Mouse (Mus musculus) cerebellum, adult 8-10 months (tissue): ENCODE results near the gene Hepacam.
A peak's percentile ranks its signal among the peaks of the same experiment; 100 is the strongest.

Source experiments
- DNase-seq: peaks from one replicate; pipeline ENCODE4 v3.0.0; 2022

The Hepacam gene

DNA sequence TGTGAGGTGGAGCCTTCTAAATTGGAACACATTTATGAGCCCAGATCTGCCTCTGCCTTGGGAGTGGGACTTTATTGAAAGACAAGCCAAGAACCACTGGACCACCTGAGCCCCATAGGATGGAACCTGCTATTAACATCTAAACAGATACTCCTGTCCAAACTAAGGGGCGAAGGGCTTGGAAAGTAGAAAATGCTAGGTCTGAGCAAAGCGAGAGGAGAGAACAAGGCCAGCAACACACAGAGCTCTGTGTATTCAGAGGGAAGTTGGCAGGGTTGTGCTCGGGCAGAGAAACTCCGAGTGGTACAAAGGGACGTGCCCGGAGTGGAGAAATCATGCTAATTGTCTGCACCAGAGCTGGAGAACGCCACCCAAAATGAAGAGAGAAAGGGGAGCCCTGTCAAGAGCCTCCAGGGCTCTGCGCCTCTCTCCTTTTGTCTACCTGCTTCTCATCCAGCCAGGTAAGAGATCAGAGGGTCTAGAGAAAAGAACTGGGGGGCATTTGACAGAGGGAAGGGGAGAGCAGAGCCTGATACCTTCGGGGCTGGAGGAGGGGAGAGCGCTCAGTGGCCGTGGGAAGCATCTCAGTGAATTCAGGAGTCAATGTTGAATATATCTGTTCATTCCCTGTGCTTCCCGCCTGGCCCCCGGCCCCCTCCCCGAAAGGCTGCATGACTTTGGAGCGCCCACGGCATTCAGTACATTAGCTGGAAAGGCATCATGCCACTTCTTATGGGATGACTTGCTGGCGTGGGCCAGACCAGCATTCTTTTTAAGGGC is at the start of gene Hepacam:
Hepacam (plus strand) TSS at position 51 of the 780 bp plus-strand sequence.
- no peak for DNase-seq

DNA sequence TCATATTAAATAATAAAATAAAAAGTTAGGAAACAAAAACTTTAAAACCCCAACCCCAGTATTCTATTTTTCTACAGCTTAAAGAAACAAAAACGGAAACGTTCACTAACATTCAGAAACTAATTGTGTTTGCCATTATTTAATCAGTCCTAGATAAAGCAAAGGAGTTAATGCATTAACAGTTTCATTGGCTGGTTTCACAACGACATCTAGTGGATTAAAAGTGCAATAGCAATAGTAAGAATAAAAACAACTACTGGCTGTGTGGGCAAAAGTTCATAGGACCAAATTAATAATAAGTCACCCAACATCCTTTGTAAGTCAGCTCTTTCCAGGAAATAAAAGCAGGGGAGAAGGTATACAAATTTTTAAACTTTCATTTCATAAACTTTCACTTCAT is 37.7 kb upstream of the Hepacam start:
- DNase-seq = no peak

DNA sequence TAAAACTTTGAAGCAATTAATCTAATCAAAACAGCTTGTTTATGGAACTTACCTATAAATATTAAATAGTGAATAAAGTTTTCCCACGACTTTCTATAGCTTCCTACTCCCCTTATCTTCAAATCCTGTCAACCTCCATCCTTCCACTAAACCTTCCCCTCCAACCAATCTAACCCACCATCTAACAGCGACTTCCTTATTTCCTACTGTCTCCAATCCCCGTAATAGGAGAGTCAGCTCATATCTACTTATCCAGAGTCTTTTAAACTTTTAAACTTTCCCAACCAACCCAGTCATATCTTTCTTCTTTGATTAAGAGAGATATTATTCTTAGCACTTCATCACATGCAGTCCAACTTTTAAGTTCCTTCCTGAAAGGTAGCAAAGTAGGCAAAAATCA is 21.7 kb upstream of the Hepacam start:
- no peak for DNase-seq

DNA sequence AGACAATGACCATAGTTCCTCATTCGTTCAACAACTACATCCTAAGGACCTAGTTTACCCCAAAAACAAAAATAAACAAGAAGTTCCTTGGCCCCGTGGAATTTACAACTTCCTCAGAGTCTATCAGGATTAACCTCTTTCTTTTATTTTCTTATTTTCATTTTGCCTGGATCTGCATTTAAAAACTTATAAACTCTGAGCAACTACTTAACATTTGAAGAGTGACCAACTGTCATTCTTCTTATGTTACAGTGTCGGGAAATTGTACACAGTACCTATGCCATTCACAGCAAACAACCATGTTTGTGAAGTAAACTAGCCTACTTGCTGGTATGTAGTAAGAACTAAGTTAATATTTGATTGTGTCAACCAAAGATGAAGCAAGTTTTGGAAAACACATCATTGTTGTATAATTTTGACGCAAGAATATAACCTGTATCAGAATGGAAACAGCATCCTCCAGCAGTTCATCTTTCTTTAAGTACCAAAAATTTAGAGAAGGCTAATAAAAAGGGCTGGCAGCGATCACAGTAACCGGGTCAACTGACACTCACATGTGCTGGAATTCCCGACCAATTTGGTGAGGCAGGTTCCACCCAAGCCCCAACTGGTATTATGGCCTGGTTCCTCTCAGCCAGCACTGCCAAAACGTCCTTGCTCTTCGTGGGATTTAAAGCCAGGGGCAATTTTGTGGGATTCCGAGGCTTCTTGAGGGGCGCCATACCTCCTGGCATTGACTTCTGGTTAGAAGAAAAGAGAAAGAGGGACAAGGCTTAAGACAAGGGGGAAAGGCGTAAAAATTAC is 19.8 kb upstream of the Hepacam start:
- DNase-seq = no peak

DNA sequence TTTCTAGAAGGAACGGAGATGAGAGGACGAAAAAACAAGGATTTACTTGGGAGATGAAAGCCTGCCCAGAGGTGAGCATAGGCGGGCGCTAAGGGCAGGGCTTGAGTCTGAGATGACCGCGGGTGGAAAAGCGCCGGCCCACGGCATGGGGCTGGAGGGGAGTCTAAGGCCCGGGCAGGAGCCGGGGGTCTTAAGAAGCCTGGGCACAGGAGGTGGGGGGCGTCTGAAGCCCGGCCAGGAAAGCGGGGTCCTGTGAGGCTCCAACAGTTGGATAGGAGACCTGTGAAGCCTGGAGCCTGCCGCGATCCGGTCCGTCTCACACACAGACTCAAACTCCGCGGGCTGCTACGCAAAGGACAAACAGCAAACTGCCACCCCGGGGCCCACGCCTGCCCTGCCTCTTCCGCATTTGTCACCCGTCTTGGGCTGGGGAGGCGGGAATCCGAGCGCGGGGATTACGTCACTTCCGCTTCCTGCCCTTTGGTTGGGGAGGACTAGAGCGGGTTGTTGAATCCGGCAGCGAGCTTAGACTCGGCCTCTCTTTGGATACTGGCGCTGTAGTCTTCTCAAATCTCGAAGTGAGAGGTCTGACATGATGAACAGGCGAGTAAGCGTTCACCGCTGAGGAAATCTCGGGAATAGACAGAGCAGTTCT is 19.0 kb upstream of the Hepacam start, which contains the start of gene Ccdc15:
Ccdc15 (minus strand) TSS at position 445 of the 655 bp plus-strand sequence.
- peak; percentile 96 for DNase-seq

DNA sequence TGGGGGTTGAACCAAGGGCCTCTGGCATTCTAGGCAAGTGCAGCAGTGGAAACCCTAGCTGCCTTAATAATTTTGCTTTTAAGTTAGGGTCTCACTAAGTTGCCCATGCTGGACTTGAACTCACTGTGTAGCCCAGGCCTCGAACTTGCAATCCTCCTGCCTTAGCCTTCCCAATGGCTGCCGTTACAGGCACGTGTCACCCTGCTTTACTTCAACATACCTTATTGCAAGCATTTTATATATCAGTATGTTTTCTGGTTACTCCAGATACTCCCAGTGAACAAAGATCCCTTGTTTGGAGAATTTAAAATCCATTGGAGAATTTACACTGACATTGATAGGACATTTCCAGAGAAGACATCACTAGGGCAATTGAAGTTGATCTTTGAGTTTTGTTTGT is 18.1 kb upstream of the Hepacam start:
- no peak for DNase-seq

DNA sequence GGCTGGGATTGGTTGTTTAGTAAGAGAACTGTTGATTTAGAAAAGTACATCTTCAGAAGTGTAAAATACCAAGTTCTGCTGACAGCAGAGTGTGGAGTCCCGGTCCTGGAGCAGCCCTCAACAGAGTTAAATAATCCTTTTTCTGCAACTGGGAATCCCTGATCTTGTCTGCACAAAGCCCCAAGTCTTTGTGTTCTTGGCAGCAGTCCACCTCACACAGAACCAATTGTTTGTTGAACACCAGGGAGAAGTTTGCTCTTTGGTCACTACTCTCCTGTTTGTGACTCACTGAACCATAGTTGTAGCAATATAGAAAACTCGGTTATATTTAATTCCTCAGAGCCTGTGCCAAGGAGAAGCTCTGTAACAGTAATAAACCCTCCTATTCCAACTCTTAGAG is 15.9 kb upstream of the Hepacam start:
- no peak for DNase-seq

DNA sequence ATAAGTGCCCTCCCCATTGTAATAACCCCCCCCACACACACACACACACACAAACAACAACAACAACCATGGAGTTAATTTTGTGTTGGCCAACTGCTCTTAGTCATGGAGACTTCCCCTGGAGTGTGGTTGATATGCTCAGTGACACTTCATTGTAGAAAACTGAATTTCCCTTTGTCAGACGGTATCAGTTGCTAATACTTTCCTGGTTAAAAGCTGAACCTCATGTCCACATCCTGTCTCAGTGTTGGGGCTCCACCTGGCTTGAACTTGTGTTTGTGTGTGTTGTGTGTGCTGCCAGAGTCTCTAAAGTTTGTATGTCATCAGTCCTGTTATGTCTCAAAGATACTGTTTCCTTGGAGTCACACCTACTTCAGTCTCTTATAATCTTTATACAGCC is 12.7 kb upstream of the Hepacam start:
- no peak for DNase-seq

DNA sequence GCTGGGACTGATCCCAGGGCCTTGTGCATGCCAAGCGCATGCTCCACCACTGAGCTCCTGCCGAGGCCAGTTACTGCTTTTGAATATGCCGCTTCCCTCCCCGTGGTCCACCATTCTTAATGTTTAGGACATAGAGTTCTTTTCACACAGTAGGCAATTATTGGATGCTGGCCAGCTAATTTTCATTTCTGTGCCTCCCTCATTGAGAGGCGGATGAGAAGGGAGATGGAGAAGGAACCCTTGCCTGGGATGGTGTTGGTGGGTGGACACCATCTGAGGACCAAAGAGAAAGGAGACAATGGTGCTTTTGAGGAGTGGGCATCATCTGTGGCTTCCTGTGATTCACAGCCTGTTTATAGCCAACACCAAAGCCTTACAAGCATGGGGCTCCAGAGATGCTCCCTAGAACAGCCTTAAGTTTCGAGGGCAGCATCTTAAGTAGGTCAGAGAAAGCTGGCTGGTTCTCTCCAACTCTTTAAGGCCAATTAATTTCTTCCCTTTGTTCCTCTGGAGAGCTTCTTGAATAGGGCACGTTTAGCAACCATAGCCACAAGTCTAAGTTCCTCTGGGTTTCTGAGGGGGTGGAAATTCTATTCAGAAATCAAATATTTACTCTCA is 8.3 kb upstream of the Hepacam start:
- no peak for DNase-seq

DNA sequence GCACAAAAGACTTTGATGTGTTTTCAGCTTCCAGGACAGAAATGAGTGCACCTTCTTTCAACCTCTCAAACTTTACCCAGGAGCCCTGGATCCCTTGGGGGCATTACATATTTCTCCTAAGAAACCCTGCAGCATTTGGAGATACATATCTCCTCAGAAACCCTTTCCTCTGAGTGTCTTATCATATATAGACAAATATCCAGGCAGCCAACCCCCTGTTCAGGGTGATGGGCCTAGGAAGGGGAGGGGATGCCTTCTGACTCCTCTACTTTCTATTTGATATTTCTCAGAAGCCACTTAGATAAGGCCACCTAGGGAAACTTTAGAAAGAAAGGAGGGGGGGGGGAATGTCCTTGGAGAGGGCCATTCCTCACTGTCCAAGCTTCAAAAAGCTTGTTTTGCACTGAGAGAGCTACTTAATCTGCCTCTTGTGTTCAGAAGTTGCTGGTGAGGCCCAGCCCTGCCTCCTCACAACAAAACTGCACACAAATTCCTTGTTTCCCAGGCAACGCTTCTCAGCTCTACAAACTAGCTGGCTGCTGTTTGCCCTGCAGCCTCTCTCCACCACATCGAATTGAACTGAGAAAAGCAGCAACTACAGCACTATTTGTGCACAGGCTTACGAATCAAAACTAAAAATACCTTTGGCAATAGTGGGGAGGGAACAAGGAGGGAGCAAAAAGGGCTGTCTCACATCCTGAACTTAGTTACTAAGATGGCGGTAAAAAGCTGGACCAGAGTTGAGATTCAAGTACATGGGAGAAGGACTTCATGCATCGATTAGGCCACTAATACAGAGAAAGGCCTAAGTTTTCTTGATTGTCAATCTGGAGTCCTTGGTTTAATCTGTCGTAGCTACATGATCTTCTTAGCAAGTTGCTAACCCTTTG is 7.6 kb upstream of the Hepacam start:
- DNase-seq = no peak

DNA sequence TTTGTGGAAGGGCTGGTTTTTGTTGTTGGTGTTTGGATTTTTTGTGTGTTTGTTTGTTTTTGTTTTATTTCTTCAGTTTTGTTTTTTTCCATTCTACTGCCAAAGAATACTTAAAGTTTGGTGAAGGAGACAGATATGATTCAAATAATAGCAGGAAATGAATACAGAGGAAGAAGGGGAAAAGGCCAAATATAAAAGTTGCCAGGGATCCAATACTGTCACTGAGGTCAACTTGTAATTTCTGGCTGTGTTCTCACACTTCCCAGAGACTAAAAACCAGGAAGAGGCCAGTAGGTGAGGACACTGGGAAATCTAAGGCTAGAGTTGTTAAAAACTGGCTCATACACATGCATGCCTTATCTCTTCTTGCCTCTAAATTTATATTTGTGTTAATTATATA is 5.1 kb upstream of the Hepacam start:
- DNase-seq = no peak

DNA sequence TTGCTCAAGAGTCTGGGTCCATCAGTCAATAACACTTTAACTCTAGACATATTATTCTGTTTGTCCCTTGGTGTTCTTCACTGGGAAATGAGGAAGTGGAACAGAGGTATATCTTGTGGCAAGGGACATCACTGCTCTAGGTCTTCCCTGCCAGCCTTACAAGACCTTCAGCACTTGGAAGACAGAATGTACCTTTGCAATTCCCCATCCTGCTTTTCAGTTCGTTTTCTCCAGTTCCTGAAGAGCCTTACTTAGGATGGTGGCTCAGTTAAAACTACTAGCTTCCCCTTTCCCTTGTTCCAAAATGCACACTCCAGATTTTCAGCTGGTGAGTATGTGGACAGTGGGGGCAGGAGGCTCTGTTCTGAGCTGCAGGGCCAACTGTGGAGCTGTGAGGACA is 4.3 kb upstream of the Hepacam start:
- no peak for DNase-seq

DNA sequence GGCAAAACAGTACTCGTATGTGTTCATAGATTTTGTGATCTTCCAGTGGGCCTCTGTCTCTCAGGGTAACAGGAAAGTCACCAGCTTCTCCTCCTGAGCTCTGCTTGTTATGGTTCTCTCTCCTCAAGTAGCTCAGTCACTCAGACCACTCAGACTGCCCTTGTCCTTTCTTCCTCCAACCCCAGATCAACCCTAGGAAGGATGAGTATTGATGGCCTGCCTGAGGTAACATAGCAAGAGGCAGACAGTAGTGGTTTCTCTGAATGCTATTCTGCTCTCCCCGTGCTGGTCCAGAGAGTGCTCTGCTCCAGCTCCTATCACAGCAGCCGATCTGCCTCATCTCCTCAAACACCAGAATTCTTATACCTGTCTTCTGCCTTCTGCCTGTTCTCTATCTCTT is 3.6 kb upstream of the Hepacam start:
- no peak for DNase-seq

DNA sequence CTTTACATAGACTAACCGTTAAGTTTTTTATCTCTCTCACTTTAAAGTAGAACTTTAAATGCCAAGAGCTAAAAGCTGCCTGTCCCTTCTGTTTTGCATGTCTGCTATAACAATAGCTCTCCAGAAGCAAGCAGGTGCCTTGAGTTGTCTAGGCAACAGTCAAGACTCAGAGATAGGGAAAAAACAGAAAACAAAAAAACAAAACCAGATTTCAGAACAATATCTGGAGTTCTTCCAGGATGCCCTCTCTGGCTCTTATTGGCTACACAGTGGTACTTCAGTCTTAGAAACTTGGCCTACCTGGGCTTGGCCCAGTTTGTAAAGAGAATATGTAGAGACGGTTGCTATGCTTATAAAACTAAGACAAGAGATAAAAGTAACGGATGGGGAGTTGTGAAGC is 2.8 kb upstream of the Hepacam start:
- DNase-seq = no peak

DNA sequence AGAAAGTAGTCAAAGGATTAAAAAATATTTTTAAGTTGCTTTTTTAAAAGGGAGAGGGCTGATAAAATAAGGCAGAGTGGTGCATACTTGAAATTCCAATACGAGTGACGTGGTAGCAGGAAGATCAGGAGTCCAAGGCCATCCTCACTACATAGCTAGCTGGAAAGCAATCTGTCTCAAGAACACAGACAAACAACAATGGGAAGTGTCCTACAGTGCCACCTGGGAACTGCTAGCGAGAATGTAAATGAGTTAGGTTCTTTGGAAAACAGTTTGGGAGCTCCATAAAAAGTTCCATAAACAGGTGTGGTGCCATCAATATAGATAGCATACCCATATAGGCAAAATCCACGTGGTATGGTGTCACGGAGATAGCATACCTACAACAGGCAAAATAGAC is 1.4 kb upstream of the Hepacam start:
- no peak for DNase-seq

DNA sequence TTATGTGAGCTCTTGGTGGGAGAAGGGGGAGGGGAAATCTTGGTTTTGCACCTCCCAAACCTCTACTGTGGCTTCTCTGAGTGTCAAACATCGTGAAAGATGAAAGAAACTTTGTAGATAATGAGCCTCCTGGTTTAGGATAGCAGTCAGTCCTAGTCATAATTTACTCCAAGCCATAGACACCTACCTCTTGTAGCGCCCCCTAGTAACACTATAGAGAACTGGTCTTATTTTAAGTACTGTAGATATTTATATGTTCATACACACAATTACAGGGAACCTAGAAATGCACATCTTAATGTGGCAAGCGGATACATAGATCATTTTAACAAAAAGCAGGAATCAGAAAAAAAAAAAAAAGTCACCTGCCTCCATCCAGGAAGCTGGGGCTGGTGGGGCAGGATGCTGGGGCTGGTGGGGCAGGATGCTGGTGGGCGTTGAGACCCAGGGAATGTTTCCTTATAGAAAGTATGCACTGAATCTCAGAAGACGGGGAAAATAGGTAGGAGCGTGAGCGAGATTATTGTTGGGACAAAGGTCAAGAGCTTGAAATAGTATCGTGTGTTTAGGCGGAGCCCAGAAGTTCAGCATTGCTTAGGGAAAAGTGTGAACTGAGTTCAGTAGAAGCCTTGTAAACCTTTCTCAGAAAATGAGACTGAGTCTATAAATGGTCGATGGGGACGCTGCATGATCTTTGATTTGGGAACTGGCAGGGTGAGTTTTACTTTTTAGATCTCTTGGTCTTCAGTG is 1.1 kb downstream of the Hepacam start:
- DNase-seq = no peak

DNA sequence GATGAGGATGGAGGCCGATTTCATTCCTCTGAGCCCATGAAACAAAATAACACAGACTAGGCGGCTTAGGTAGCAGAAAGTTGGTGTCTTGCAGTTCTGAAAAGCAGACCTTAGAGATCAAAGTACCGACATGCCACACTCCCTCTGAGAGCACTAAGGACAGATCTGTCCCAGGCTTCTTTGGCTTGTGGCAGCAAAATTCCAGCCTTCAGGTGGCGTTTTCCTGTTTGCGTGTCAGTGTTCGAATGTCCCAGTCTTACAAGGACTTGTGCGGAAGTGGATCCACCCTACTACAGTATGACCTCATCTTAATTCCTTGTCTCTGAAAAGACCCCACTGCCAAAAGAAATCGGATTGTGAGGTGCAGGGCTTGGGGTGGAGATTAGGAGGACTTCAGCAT is 1.7 kb downstream of the Hepacam start:
- DNase-seq = no peak

DNA sequence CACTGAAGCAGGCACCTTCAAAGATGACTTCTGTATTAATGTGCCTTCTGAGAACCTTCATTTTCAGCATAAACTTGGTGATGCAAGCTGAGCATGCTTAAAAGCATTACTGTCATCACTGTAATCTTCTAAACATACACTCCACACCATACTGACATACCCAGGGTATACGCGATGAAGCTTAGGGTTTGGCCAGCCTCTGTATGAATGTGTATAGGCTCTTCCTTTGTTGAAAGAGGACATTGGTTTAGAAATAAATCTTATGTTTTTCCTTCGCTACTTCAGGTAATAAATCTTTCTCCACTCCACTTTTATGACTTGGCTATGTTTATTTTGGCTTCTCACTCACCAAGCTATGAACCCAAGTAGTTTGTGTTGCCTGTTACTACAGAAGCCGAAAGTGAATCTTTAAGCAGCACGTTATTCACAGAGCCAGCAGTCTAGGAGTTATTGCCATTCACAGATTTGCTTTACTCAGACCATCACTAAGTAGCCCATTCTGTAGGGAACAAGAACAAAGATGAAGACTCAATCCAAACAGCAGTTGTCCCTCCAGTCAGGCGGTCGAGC is 4.2 kb downstream of the Hepacam start:
- no peak for DNase-seq

DNA sequence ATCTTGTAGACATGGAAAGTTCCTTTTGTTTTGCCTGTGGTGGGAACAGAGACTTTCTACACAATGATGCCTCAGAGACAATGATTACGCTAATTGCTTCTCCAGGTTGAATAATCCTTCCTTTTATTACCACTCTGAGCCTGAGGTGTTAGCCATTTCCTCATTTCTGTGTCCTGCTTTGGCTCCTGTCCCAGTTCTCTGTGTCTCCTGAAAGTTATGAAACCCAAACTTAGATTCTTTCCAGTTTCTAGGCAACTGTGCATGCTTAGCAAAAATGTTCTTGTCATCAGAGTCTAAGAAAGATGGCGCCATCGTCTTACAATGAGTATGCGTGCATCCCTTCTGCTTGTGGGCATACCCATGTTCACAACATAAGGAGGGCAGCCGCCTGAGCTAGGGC is 8.6 kb downstream of the Hepacam start:
- DNase-seq = no peak

DNA sequence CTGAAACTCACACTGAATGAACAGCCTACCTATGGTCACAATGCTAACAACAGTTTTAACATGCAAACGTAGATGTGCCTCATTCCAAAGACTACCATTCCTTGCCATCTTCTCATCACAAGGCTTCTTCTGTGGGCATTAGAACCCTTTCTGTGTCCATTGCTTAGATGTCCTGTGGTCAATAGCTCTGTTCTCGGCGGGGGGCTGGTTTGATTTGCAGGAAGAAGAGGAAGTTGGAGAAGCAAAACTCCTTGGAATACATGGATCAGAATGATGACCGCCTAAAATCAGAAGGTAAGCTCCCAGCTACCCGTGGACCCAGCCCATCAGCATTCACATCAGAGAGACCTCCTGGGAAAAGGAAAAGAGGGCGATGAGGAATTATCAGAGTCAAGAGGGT is 16.0 kb downstream of the Hepacam start:
- DNase-seq = no peak
